Mouse (Mus musculus) midbrain, embryonic 16.5 days (tissue): ENCODE data around the gene Bcar3. TPM values are rescaled to one million over a fixed set of nuclear protein-coding genes. Genes with fewer than 3 reads are reported as not detected.
"Not testable (repeated sequence)": the region's sequence is repeated elsewhere in the genome, so short reads cannot be mapped to it uniquely, and the experiment has no call there.

Source experiments
- ATAC-seq: fragments of 200-750 bp; cut with Nextera tagmentation; 2 replicates; pipeline ENCODE4 v1.8.0; 2017; ENCODE audit warnings: moderate TSS enrichment
- H3K27ac ChIP-seq: fragments of 300-500 bp; sonication (generic); 2 replicates; pipeline ENCODE4 v1.5.1; 2014; ENCODE audit warnings: mild to moderate bottlenecking, low read length, mixed read lengths
- H3K27me3 ChIP-seq: fragments of 300-500 bp; sonication (generic); 2 replicates; pipeline ENCODE4 v1.6.1; 2014; ENCODE audit warnings: low read depth, low read length, mixed read lengths; ENCODE audit not compliant: control insufficient read depth, insufficient read depth
- H3K36me3 ChIP-seq: fragments of 300-500 bp; sonication (generic); 2 replicates; pipeline ENCODE4 v1.6.1; 2014; ENCODE audit warnings: mild to moderate bottlenecking, low read length, moderate library complexity, mixed read lengths; ENCODE audit not compliant: control insufficient read depth, insufficient read depth
- H3K4me1 ChIP-seq: fragments of 300-500 bp; sonication (generic); 2 replicates; pipeline ENCODE4 v1.6.1; 2014; ENCODE audit warnings: mild to moderate bottlenecking, low read length, mixed read lengths; ENCODE audit not compliant: control insufficient read depth, insufficient read depth
- H3K4me2 ChIP-seq: fragments of 300-500 bp; sonication (generic); 2 replicates; pipeline ENCODE4 v1.6.1; 2014; ENCODE audit warnings: mild to moderate bottlenecking, low read length, mixed read lengths
- H3K4me3 ChIP-seq: fragments of 300-500 bp; sonication (generic); 2 replicates; pipeline ENCODE4 v1.5.1; 2014; ENCODE audit warnings: low read depth, mild to moderate bottlenecking, low read length, moderate library complexity, mixed read lengths
- H3K9ac ChIP-seq: fragments of 300-500 bp; sonication (generic); 2 replicates; pipeline ENCODE4 v1.6.1; 2014; ENCODE audit warnings: low read depth, low read length, mixed read lengths
- H3K9me3 ChIP-seq: fragments of 300-500 bp; sonication (generic); replicated peaks from 2 replicates; pipeline ENCODE4 v1.6.1; 2014; ENCODE audit warnings: mild to moderate bottlenecking, low read length, mixed read lengths; ENCODE audit not compliant: control insufficient read depth, poor library complexity, severe bottlenecking
- WGBS: fragments of 180-500 bp; shearing (Covaris S2); extraction: QIAGEN DNeasy Blood & Tissue Kit; methylation state at CpG from one replicate; pipeline ENCODE4 v1.1.7; 2014; 5-methylcytosine and 5-hydroxymethylcytosine counted together
- polyA plus RNA-seq: library from polyadenylated mRNA; unstranded; fragments of >200 nt; fragmentation: Nextera tagmentation; extraction: Ambion mirVana; gene quantifications from 2 replicates; pipeline ENCODE4 v1.2.1, GENCODE M21; 2015

The Bcar3 gene
- polyA plus RNA-seq, 1 experiment from 2014 or later = 7.6 TPM

DNA sequence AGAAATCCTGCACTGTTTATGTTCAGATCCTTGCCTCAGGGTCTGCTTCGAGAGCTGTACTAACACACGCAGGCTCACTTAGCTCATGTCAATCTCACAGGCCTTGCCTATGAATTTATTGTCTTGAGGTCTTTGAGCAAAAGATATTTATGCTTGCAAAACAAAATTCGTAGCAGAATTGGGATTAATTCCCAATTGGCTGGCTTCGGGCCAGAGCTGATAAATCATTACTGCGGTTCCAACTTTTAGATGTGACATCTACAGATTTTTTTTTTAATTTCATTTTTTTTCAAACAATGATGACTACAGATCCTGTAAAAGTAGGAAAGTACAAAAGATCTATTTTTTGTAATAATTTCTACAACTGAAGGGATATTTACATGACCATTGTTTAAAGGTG, 86.8 kb downstream of the Bcar3 start:
- Histone ChIP-seq H3K27ac (no peak overlapping the region), H3K4me2 (no peak overlapping the region), H3K4me3 (no peak overlapping the region), H3K9ac (no peak overlapping the region), H3K36me3 (no peaks in the 10 kb centered on the region), H3K4me1 (peaks cover 7% of the 10 kb centered on the region), H3K27me3 (no peaks in the 10 kb centered on the region), H3K9me3 (no peaks in the 10 kb centered on the region)
- WGBS = 78% methylated on average over 5 of the region's 5 CpGs
- no peak for ATAC-seq

DNA sequence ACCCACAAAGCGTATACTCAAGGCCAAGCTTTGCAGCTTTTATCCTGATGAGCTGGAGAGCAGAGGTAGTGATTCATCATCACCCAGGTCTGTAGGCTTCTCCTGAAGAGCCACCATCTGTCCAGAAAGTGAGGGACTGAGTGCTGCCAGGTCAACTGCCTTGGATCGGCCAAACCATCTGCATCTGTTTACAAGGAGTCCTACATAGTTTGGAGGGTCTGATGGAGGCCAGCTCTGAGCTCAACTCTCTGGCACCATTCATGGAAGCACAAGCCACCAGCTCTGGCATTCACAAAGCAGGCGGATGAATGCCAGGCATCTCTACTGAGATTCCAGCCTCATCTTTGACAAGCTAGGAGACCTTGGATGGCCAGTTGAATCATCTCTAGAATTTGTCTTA, 87.7 kb downstream of the Bcar3 start:
- no peak for ATAC-seq
- no peaks in the 10 kb centered on the region for H3K36me3 ChIP-seq
- no peak overlapping the region for H3K9ac ChIP-seq
- peaks cover 5% of the 10 kb centered on the region for H3K4me1 ChIP-seq
- H3K27ac ChIP-seq = no peak overlapping the region
- 92% methylated on average over 3 of the region's 3 CpGs for WGBS
- H3K4me3 ChIP-seq = no peak overlapping the region
- H3K9me3 ChIP-seq = no peaks in the 10 kb centered on the region
- no peak overlapping the region for H3K4me2 ChIP-seq
- H3K27me3 ChIP-seq = no peaks in the 10 kb centered on the region

DNA sequence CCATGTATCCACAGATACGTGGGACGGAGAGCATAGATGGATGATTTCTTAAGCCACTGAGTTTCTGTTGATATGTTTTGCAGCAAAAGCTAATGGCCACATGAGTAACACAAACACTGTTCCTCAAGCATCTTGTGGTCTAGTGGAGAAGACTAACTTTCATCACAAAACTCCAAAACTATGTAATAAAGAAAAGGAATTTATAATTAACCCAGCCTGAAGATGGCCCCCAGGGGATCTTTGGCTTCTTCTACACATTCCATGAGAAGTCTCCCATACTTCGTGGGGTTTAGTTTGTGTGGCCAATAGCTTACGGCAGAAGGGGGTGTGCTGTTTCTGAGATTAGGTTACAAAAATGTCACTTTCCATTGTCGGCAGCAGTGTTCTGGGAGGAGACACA, 92.5 kb downstream of the Bcar3 start:
- H3K9me3 ChIP-seq = no peaks in the 10 kb centered on the region
- ATAC-seq = no peak
- no peaks in the 10 kb centered on the region for H3K27me3 ChIP-seq
- no peak overlapping the region for H3K4me3 ChIP-seq
- H3K4me1 ChIP-seq = no peaks in the 10 kb centered on the region
- no peak overlapping the region for H3K4me2 ChIP-seq
- no peak overlapping the region for H3K9ac ChIP-seq
- no peaks in the 10 kb centered on the region for H3K36me3 ChIP-seq
- no peak overlapping the region for H3K27ac ChIP-seq
- WGBS = 86% methylated on average over 5 of the region's 5 CpGs

DNA sequence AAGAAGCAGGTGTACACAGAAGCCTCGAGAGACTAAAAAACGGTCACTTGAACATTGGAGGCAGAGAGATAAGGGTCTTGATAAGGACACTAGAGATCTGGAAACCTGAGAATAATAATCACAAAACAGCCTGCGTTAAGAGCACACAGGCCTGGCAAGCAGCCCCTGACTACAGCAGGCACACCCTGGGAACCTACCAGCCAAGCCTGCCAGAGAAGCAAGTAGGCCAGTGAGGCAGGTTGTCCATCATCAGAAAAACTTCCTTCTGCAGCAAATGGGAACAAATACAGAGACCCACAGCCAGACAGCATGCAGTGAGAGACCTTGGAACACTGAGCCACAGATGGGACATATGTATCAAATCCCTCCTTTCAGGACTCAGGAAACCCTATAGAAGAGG, 93.8 kb downstream of the Bcar3 start:
- H3K9ac ChIP-seq = no peak overlapping the region
- 86% methylated on average over 3 of the region's 3 CpGs for WGBS
- H3K4me3 ChIP-seq = no peak overlapping the region
- no peaks in the 10 kb centered on the region for H3K27me3 ChIP-seq
- no peaks in the 10 kb centered on the region for H3K4me1 ChIP-seq
- H3K4me2 ChIP-seq = no peak overlapping the region
- H3K36me3 ChIP-seq = no peaks in the 10 kb centered on the region
- no peak for ATAC-seq
- H3K27ac ChIP-seq = no peak overlapping the region
- no peaks in the 10 kb centered on the region for H3K9me3 ChIP-seq

DNA sequence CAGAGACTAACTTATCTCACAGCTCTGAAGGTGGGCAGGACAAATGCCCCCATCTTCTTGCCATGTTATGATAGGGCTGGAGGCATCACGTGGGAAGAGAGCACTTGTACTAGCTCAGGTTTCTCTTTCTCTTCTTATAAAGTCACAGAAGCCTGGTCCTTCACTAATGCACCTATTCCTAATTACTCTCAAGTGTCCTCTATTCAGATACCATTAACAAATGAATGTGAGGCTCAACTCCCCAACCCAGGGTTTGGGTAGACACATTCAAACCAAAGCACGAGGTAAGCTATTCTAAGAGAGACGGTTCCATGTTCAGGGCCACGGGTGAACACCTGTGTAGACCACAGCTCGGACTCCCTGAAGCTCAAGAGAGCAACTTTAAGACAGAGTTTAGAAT, 96.0 kb downstream of the Bcar3 start:
- Histone ChIP-seq H3K4me2 (no peak overlapping the region), H3K9me3 (no peaks in the 10 kb centered on the region), H3K4me1 (no peaks in the 10 kb centered on the region), H3K4me3 (no peak overlapping the region), H3K36me3 (no peaks in the 10 kb centered on the region), H3K27ac (no peak overlapping the region), H3K9ac (no peak overlapping the region), H3K27me3 (no peaks in the 10 kb centered on the region)
- no peak for ATAC-seq
- 85% methylated on average over 5 of the region's 5 CpGs for WGBS

DNA sequence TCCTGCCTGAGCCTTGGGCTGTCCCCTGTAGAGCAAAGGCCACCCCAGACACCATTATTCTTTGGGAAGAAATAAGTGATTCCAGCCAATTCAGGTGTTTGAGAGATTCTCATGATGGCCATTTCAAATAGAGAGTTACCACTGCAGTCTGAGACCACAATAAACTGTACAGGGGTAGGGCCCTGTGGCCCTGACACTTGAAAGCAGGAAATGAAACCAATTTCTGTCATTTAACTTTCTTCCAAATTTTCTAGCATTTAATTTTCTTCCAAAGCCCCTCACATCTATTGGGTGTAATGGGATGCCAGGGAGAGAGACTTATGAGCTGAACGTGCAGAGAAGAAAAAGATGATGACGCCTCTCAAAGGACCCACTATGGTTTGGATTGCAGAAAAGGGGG, 97.2 kb downstream of the Bcar3 start:
- no peaks in the 10 kb centered on the region for H3K36me3 ChIP-seq
- WGBS = 91% methylated on average over 2 of the region's 2 CpGs
- H3K4me1 ChIP-seq = no peaks in the 10 kb centered on the region
- H3K4me2 ChIP-seq = no peak overlapping the region
- no peak overlapping the region for H3K27ac ChIP-seq
- no peaks in the 10 kb centered on the region for H3K27me3 ChIP-seq
- H3K4me3 ChIP-seq = no peak overlapping the region
- H3K9ac ChIP-seq = no peak overlapping the region
- no peaks in the 10 kb centered on the region for H3K9me3 ChIP-seq
- ATAC-seq = no peak

DNA sequence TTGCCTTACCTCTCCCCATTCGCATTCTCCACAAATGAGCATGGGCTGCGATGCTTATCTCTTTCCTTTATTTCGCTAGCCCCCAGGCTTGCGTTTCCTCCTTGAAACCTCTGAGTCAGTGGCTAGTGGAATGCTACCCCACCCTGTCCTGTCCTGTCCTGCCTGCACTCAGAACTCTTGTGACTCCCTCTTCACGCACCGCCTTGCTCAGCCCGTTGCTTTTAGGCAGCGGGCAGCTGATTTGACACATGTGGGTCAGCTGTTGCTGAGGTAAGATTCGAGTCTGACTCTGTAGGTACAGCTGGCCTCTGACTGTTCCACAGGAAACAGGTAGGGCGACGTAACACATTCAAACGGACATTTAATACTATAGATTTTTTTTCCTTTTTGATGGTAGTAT, 97.9 kb downstream of the Bcar3 start:
- Histone ChIP-seq H3K27ac (no peak overlapping the region), H3K9me3 (no peaks in the 10 kb centered on the region), H3K4me1 (no peaks in the 10 kb centered on the region), H3K36me3 (no peaks in the 10 kb centered on the region), H3K9ac (no peak overlapping the region), H3K4me3 (no peak overlapping the region), H3K4me2 (no peak overlapping the region), H3K27me3 (no peaks in the 10 kb centered on the region)
- no peak for ATAC-seq
- WGBS = 74% methylated on average over 12 of the region's 12 CpGs

DNA sequence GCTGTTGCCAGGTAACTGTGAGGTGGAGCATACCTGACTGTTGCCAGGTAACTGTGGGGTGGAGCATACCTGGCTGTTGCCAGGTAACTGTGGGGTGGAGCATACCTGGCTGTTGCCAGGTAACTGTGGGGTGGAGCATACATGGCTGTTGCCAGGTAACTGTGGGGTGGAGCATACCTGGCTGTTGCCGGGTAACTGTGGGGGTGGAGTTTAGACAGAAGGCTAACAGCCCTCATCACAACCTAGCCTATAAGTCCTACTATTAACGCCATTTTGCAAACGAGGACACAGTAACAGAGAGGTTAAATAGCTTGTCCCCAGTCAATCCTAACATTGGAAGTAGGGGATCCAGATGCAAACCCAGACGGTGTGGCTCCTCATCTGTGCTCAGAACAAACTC, 99.5 kb downstream of the Bcar3 start:
- WGBS = 72% methylated on average over 4 of the region's 4 CpGs
- not testable (repeated sequence) for H3K9ac ChIP-seq, ATAC-seq, H3K9me3 ChIP-seq, H3K4me1 ChIP-seq, H3K4me3 ChIP-seq, H3K27me3 ChIP-seq, H3K27ac ChIP-seq, H3K36me3 ChIP-seq, H3K4me2 ChIP-seq

DNA sequence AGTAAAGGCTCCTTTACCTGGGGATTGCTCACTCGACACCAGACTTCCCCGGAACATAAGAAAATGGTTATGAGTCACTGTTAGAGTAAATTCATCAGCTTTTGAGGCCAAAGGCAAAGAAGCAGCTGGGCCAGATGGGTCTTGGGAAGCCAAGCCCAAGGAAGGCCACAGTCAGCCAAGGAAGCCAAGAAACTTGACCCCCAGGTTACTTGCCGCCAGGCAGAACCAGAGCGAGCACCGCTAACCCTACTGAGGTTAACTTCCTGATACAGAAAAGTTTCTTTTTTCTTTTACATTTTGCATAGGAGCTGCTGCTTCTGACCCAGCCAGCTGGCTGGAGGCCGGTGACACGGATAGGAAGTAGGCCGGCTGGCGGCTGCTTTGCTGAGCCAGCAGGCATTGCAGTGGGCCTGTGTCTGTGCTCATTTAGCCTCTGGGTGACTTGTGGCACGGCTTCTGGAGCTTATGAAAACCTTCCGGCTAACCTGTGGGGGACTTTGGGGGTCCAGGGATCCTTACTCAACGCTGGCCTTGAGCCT, 100.0 kb downstream of the Bcar3 start:
- H3K4me2 ChIP-seq = no peak overlapping the region
- ATAC-seq = no peak
- H3K9ac ChIP-seq = no peak overlapping the region
- H3K9me3 ChIP-seq = no peaks in the 10 kb centered on the region
- WGBS = 89% methylated on average over 12 of the region's 12 CpGs
- no peaks in the 10 kb centered on the region for H3K4me1 ChIP-seq
- no peak overlapping the region for H3K4me3 ChIP-seq
- H3K36me3 ChIP-seq = no peaks in the 10 kb centered on the region
- H3K27ac ChIP-seq = no peak overlapping the region
- H3K27me3 ChIP-seq = no peaks in the 10 kb centered on the region

DNA sequence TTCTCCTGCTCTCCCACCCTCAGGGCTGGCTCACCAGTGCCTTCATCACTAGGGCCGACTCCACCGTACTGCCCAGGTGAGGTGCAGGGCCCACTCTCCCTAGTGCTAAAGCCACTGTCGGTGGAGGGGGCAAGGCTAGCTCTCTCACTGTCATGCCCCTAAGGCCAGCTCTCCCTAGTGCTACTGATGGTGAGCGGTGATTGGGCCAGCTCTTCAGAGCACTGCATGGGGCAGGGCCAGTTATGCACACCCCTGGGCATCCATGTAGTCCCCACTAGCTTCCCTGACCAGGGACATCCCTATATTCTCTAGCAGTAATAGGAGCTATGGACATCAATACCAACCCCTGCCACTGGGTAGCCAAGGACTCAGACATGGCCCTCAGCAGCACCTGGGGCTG, 103.0 kb downstream of the Bcar3 start:
- Histone ChIP-seq H3K36me3 (no peaks in the 10 kb centered on the region), H3K27ac (no peak overlapping the region), H3K4me1 (no peaks in the 10 kb centered on the region), H3K9ac (no peak overlapping the region), H3K4me3 (no peak overlapping the region), H3K27me3 (no peaks in the 10 kb centered on the region), H3K4me2 (no peak overlapping the region), H3K9me3 (no peaks in the 10 kb centered on the region)
- 87% methylated on average over 4 of the region's 4 CpGs for WGBS
- ATAC-seq = no peak
